Mouse (Mus musculus): ENCODE measurements around the gene Pgls.

Gene Pgls

DNA sequence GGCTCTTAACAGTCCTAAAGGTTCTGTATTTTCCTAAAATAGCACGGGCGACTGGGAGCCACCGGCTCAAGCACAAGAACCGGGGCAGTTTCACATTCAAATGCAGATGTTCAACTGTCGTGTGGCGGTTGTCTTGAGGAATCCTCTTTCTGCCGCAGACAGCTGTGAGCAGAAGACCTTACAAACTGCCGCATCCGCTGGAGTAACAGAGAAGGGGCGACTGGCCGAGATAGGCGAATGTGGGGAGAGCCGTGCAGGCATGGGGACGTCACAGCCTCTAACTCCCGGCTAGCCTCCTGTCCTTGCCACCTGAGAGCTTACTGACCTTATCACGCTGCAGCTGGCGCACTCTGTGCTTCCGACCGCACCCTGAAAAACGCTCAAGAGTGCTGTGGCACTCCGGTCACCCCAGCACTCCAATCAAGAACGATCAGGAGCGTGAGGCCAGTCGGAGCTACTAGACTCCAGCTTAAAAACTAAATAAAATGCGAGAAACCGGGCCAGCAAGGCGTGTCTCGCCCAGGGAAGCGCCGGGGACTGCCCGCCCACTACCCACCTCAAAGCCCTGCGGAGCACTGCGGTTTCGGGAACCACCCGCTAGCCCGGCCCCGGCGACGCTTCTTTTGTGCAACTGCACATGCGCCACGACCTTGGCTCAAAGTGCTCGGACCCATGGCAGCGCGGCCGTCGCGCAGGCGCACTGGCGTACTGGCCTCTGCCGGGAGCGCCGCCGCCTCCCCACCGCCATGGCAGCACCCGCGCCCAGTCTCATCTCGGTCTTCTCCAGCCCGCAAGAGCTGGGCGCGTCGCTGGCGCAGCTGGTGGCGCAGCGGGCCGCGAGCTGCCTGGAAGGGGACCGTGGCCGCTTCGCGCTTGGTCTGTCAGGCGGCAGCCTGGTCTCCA lies at the start of gene Pgls:
TSS of gene Pgls (plus strand) at position 706 of the 903 bp plus-strand sequence.
- peak; percentile 92 to 94 for DNase-seq

DNA sequence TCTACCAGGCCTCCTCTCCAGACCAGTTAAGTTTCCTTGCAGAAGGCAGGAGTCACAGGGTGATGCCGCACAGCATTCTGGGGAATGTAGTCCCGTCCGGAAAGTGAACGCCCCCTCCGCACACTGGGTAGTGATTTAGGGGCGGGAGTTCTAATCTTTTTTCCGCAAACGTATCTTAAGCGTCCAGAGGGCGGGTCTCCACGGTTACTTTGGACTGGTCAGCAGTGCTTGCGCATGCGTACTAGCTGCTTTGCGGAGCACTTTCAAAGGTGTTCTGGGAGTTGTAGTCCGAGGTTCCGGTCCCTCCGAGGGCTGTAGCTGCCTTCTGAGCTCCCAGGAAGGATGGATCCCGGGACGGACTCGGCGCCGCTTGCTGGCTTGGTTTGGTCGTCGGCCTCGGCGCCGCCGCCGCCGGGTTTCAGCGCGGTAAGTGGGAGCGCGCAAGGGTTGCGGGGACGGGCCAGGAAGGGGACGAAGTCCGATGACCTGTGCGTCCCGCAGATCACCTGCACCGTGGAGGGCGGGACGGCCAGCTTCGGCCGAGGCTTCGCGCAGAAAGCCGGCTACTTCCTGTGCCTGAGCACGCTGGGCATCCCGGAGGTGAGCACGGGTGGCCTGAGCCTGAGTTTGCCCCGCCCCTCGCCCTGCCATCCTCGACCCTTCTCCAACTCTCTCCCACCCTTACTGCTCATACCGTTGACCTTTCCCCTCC lies 49.2 kb upstream of the Pgls start, which contains the start of gene Mvb12a:
TSS of gene Mvb12a (plus strand) at position 291 of the 712 bp plus-strand sequence.
- peak; percentile 93 to 94 for DNase-seq

DNA sequence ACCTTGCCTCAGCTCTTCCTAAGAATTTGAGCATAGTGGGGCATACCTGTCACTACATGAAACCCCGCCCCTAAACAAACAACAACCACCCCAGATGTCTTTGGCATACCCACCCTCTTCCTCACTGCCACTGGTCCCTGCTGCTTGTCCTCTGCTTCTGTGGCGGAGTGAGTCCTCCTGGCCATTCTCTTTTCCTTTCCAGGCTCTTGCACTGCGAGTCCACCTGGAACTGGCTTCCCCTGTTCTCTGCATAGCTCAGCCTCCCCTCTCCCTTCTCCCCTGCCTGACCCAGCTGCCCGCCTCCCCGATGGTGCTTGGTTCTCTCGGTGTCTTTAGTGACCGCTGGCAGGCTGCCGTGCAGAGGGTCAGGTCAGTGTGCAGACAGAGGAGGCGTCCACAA lies 48.2 kb upstream of the Pgls start:
- DNase-seq, result no peak

DNA sequence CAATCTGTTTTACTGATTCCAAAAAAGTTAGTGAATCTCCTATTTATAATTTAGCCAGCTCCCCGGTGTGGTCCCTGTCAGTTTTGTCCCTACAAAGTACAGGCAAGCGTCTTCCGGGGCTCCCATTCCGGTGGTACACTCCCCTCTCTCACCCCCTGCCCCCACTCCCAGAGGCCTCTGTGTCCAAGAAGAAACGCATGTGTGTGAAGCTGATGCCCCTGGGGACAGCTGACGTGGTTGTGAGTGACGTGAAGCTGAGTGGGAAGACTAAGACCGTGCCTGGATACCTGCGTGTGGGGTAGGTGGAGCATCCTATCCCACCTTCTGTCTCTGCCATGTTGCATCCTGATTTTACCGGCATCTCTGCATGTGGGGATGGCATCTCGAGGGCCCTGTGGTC lies 46.9 kb upstream of the Pgls start:
- no peak for DNase-seq

DNA sequence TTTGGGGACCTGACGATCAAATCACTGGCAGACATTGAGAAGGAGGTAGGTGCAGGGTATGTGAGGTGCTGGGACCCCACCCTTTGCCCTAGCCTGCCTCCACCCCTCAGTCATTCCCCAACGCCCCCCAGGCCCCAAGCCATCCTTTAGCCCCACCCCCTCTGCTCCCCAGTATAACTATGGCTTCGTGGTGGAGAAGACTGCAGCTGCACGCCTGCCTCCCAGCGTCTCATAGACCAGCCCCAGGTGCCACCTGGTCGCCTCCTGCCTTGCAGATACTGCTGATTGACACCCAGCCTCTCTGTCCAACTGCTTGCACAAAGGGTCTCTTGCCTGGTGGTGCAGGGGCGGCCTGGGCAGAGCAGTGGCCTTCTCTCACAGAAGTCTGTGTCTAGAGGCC lies 44.4 kb upstream of the Pgls start:
- no peak for DNase-seq

DNA sequence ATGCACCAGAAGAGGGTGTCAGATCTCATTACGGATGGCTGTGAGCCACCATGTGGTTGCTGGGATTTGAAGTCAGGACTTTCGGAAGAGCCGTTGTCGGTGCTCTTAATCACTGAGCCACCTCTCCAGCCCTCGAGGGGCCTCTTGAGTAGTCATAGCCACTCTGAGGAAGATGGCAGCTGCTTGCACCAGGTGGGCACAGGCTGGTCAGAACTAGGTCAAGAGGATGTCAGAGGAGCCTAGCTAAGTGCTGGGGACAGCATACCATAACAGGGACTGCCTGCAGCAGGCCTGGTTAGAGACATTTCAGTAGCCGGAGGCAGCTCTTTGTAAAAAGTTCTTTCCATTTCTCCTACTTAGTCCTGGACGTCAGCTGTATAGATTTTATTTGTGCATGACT lies 41.2 kb upstream of the Pgls start:
- DNase-seq, result no peak

DNA sequence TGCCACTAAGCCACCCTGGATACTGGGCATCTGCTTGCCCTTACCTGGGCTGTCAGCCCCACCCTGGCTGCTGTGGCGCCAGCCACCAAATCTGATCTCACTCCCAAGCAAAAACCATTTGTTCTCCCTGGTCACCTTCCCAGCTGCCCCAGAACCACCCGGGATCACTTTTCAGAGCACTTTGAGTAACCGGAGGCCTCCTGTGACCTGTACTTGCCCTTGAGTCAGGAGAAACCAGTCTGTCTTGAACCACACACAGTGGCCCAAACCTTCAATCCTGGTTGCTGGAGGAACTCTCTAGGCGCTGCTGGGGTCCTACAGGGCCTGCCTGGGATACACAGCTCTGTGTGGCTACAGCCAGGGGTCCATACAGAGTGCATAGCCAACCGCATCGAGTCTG lies 39.2 kb upstream of the Pgls start:
- DNase-seq, result no peak

DNA sequence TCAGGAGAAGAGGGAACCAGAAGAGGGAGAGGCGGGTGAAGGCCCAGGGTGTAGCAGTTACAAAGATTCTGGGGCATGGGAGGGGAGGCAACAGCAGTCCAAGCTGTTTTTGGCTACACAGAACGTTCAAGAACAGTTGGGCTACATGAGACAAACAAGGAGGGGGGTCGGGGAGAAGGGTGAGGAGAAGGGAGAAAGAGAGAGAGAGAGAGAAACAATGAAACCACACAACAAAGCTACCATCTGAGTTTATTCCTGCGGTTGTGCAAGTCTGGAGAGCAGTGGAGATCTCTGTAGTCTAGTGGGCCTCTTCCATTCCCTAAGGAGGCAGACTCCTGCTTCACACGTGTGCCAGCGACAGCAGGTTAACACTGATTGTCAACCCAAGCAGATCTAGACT lies 38.0 kb upstream of the Pgls start:
- no peak for DNase-seq

DNA sequence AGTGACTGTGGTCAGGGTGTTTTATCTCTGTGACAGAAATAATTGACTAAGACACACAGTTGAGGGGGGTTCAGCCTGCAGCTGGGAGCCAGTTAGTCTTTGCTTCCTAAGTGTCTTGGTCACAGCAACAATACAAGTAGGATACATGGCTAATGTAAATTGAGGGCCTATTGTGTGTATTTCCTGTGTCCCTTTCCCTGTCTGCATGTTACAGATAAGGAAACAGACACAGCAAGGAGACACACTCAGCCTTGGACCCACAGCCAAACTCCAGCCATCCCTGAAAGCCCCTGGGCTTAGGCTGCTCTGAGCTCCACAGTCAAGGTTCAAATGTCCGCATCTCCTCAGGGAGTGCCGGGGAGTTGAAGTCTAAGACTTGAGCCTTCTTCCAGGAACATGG lies 37.3 kb upstream of the Pgls start:
- DNase-seq, result no peak

DNA sequence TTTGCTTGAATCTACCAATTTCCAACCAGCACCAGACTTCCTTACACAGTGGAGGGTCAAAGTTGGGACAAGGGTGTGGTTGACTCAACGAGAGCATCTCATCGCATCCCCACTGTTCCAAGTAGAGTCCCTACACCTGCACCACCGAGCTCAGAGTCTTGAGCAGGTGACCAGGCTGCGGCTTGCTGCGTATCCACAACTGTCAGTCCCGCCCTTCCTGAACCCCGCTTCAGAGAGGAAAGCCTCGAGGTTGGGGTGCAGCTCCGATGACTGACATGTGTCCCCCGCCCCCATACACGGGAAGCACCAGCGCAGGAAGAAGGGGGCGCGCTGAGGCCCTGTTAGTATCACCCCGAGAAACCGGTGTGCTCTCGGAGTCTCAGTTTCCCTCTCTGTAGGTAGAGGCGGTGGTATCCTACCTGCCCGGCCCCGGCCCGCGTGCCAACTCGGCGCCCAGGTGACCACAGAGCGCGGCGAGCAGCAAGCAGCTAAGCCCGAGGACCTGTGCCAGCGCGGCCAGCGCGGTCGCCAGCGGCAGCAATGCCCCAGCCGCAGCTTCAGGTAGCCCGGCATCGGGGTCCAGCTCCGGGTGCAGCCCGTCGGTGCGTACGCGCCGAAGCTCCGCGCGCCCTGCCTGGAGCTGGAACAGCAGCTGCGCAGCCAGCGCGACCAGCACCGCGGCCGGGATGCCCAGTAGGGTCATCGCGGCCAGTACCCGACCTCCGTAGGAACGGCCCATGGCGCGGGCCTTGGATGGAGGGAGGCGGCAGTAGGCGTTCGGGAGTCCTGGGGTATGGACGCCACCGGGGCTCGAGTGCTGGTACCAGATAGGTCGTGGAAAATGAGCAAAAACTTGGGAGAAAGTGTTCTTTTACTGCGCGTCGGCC lies 33.7 kb upstream of the Pgls start, which contains the start of gene Tmem221:
TSS of gene Tmem221 (minus strand) at position 801 of the 887 bp plus-strand sequence.
- peak in 1 of 2 experiments; percentile 22 for DNase-seq

DNA sequence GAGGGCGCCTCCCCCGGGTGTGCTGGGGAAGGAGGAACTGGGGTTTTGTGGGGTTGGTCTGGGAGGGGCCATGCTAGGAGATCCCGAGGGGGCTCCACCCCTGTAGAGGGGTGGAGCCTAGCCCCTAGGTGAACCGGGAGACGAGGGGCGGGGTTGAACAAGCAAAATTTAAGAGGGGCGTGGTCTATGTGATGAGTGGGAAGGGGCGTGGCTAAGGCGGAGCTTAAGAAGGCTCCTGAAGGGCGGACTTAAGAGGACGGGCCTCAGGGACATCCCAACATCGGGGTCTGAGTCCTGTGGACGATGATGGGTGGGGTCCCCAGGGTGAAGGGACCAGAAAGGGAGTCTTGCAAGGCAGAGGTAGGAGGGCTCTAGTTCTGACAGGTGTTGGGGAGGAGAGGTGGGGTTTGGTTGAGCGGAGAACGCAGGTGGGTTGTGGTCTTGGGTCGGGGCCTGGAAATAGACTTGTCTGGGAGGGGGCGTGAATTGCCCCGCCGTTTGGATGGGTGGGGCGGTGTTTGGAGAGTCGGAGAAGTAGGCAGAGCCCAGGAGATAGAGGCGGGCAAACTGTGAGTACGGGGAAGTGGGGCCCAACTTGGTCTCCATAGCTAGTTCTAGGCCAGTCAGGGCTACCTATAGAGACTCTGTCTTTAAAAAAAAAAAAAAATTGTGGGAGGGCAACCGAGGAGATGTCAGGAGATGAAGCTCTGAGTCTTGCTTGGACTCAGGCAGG lies 32.9 kb upstream of the Pgls start:
- DNase-seq, result peak; percentile 64 to 72

DNA sequence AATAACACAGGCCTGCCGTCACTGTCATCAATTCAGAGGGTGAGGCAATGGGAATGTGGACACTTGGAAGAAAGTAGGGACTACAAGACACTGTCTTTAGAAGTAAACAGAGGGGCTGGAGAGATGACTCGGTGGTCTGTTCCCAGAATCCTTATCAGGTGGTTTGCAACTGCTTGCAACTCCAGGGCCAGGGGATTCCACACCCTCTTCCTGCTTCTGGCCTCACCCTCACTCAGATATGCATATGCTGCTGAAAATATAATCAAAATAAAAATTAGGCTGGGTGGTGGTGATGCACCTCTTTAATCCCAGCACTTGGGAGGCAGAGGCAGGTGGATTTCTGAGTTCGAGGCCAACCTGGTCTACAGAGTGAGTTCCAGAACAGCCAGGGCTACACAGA lies 31.9 kb upstream of the Pgls start:
- DNase-seq, result no peak

DNA sequence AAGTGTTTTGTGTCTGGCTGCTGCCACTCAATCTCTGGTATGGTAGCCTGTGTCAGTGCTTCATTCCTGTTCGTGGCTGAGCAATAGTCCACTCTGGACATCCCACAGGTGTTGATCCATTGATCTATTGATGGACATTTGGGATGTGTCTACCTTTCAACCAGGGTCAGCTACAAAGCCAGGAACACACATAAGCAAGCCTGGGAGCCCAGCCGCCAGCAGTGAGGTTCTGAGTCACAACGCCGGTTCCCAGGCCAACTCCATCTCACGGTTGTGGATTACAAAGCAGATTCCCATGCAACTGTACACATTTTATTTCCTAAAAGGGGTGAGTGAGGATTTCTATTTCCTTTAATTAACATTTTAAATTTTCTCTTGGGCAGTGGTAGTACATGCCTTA lies 31.2 kb upstream of the Pgls start:
- DNase-seq, result no peak

DNA sequence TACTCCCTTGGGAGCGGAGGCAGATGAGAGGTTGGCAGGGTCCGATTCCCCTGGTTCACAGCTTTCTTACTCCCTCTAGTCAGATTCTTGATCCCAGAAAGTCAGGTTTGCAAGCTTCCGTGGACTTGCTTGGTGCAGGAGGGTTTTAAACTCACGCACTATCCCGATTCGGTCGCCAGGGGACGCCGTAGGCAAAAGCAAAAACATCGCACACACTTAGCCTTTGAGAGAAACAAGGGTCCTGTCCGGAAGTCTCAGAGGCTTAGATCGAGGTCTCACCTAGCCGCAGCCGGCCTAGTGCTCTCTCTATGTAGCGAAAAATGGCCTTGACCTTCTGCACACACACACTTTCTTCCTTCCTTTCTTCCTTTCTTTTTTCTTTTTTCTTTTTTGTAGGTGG lies 30.6 kb upstream of the Pgls start:
- DNase-seq, result peak; percentile 49 to 69

DNA sequence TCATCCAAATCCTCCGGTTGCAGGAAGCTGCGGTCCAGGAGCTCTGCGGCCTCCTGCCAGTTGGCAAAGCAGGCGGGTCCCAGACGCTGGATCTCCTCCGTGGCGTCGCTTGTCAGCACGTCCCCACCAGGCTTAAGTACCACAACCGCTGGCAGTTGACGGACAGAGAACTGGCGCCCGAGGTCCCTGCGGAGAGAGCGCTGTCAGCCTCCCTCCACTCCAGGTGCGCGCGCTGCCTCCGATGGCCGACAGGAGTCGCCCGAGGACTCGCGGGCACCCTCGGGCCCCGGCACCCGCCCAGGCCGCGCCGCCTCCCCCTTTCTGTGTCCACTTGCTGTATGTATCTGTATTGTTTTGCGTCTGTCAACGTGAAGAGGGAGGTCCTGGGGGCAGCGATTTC lies 29.2 kb upstream of the Pgls start:
- DNase-seq, result peak; percentile 68 to 88

DNA sequence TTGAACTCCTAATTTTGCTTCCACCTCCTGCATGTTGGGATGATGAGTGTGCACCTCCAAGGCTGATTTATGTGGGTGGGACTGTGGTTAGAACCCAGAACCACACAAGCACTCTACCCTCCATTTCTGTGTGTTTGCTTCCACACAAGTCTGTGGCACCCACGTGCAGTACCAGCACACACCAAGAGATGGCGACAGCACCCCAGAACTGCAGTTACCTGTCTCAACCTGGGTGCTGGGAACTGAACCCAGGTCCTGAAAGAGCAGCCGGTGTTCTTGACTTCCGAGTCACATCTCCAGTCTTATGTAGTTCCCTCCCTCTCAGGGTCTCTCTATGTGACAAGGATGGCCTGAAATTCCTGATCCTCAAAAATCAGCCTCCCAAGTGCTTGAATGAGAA lies 28.0 kb upstream of the Pgls start:
- DNase-seq, result no peak

DNA sequence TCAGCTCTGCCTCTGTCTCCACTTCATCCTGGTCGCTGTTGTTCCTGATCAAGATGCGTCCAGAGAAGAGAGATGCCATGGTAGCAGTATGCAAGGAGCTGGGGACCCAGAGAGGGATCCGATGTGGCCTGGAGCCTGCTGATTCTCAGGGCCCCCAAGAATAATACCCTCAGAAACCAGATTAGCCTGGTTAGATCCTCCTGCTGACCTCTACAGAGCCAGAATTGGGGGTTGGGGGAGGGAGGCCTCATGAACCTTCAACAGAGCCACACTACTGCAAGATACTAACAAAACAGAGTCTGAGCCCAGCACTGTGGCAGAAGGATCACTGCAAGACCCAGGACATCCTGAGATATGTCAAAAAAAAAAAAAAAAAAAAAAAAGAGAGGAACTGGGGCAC lies 25.5 kb upstream of the Pgls start, which contains the start of gene Nxnl1:
TSS of gene Nxnl1 (minus strand) at position 101 of the 400 bp plus-strand sequence.
- DNase-seq, result no peak

DNA sequence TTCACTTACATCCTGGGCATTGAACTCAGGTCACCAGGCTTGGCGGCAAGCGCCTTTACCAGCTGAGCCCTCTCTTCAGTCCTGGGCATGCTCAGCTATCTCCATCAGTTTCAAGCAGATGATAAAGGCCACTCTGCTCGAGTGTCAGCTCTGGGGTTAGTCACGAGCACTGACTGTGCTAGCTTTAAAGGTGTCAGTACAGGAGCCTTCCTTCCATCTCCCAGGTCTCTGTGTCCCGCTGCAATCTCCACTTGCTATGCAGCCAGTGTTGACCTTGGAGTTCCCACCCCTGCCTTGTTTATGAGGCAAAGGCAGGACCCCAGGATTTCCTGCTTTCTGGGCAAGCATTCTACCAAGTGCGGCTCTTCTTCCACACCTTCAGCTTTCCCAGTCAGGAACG lies 24.4 kb upstream of the Pgls start:
- no peak for DNase-seq

DNA sequence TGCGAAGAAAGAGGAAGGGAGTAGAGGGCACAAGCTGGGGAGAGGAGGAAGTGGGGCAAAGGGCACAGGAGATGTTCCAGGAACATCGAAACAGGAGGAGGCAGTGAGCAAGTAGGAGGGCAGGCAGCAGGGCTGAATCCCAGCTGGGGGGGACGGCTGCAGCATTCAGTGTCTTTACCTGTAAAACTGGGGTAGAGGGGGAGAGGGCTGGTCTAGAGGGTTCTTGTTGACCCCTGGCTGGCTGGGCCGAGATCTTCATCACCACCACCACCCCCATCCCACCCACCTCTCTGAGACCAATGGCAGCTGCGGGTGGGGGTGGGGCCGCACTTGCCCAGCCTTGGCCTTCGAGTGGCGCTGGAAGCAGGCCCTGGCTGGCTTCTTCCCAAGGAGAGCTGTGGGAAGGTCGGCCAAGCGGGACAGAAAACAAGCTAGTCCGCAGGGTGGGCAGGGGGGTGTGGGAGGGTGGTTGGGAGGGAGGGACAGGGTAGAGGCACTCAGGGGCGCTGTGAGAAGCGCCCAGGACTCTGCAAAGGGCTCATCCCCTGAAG lies 23.5 kb upstream of the Pgls start, which contains the start of gene Slc27a1:
TSS of gene Slc27a1 (plus strand) at position 496 of the 551 bp plus-strand sequence.
- DNase-seq, result peak in 1 of 2 experiments; percentile 16

DNA sequence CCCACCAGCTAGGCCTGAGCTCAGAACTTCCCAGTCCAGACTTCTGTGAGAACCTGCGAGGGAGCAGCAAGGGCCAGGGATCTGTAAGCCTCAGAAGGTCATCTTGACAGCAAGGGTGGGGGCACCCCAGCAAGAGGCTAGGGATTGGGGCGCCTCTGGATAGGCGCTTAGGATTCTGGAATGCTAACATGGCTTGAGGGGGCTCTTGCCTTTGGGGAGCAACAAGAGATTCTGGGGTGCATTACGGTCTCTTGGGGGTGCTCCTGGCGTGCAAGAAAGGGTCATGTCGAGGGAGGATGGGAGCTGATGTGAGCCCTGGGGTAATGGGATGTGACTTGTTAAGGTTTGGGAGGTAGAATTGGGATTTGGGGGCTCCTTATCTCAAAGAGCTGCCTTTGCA lies 23.0 kb upstream of the Pgls start:
- DNase-seq, result no peak

All from spleen, adult 18-20 months (tissue).